Mouse (Mus musculus) yolk sac, embryonic 10.5 days (tissue): ENCODE measurements at regions not wholly inside any gene's neighbourhood (a gene's known extent, or its start where the extent isn't known, plus 50 kb on each side); places are given as distances from the start of the nearest gene placed in this dataset.
A peak's percentile ranks its signal among the peaks of the same experiment; 100 is the strongest.

Source experiments
- DNase-seq: peaks from one replicate; pipeline ENCODE4 v3.0.0-alpha.2; 2017; ENCODE audit warnings: low spot score

DNA sequence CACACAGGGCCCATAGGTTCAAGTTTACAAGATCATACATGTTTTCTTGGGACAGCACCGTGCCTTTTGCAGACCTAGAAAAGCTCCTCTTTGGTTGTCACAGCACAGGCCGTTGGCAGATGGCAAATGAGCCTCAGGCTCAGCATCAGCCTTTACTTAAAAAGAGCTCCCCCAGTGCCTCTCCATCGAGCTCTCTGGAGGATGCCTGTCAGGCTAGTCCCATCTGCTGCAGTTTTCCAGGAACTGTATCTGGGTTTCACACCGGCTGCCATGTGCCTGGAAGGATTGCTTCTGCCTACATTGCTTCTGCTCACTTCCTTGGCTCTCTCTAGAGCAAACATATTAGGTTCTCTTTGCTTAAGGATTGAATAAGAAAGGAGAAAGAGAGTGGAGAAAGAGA lies 695.1 kb upstream of the Kirrel3 start:
- no peak for DNase-seq

DNA sequence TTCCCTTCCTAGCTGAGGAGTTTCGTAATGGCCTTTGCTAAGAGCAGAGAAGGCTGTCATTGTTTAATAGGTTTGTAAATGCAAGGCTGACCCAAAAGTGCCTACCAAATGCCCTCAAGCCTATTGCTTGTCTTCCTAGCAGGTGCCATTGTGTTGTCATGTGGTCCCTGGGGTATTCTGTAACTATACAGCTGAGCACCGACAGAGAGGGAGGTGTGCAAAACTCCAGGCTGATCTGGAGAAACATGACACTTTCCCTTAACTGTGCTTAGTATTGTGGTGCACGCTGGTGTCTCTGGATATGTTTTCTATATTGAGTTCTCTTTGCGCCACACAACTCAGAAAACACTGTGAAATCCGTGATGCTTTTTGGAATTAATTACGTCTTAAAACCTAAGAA lies 685.4 kb upstream of the Kirrel3 start:
- DNase-seq, result no peak

DNA sequence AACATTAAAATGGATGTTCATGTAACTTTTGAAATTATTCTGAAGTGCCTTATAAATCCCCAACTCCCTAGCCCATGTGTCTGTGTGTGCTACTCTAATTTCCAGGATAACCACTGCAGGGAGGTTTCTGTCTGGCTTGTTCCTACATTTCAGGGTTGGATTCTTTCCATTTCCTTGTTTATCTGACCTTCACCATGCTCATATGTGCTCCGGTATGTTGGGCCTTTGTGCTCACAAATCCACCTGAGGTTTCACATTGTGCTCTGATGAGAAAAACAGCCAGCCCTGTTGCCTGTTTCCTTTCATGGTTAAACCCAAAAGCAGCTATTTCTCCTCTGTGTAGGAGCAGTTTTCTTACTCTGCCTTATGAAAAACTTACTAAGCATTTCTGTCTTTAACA lies 684.9 kb upstream of the Kirrel3 start:
- no peak for DNase-seq

DNA sequence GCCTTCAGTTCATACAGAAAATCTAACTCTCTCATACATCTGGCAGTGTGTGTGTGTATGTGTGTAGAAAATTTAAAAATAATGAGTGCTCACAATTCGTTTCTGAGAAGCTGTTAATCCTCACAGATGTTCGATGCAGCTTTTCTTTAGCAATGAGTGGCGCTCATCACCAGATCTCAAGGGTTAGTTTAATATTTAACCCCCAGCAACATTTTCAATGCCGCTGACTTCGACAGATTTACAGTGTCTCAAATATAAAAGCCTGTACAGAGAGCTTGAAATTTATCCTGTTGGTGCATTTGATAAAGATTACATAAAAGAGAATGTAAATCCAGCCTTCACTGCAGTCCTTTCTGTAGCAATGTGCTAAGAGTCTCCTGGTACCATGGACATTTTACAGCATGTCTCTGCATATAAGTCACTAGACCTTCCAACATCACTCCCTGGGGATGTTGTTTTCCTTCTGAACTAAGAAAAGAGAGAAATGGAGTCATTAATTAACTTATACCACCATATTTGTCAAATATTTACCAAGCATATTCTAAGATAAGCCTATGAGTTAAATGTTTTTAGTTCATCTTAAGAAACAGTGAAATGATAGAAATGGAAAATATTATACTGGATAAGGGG lies 670.8 kb upstream of the Kirrel3 start:
- DNase-seq, result no peak

DNA sequence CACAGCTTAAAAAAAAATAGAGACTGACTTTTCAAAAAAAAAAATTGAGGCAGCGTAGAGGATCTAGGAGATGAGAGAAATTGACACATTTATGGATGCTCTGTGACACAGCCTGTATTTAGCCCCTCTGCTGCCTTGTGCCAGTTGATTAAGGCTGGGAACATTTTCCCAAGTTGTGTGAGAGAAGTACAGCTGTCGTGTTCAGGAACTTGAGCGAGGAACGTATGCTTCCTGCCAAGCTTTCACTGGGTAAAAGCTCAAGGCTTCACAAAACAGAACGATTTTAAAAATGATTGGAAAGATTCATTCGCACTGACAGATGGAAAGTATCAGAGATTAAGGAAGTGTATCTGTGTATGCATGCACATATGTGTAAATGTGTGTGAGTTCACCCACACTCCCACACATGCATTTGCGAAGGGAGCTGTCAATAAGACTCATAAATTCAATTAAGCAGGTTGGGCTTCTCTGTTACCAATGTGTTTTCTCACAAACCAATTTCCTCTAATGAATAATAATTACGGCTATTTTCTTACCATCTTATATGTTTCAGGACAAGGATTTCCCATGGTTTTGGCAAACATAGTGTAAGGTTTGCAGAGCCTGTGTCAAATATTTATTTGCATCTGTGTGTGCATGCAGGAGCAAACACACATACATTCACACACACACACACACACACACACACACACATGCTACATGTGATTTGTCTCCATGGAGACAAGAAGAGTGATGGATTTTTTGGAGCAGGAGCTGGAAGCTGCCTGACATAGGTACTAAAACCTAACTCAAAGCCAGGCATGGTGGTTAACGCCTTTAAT lies 662.9 kb upstream of the Kirrel3 start:
- no peak for DNase-seq

DNA sequence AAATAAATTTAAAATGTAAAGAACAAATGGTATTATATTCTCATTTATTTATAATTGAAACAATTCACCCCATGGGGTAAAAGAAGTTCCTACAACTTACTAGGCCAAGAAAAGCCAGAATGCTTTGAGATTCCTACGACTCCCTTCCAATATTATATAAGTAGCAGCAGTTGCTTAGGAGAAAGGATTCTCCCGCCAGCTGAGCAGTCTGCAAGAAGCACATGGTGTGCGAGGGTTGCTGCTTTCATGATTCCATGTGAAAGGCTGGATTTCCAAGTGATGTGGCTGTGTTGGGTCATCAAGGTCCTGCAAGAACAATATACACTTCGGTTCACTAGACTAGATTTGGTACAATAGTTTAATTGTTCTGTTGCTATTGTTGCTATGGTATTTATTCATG lies 659.6 kb upstream of the Kirrel3 start:
- DNase-seq, result no peak

DNA sequence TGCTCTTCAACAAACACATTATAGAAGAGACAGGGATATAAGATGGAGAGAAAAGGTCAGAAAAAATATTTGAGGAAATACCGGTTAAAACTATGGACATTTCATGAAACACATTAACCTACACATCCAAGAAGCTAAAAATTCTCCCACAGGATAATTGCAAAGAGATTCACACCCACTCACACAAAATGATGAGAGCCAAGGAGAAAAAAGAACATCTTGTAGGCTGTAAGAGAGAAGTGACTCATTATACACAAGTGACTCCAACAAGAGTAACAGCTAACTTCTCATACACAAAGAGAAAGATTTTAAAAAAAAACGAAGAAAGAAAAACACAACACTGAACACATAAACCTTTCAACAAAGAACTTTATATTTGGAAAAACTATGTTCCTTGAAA lies 658.3 kb upstream of the Kirrel3 start:
- DNase-seq, result no peak

DNA sequence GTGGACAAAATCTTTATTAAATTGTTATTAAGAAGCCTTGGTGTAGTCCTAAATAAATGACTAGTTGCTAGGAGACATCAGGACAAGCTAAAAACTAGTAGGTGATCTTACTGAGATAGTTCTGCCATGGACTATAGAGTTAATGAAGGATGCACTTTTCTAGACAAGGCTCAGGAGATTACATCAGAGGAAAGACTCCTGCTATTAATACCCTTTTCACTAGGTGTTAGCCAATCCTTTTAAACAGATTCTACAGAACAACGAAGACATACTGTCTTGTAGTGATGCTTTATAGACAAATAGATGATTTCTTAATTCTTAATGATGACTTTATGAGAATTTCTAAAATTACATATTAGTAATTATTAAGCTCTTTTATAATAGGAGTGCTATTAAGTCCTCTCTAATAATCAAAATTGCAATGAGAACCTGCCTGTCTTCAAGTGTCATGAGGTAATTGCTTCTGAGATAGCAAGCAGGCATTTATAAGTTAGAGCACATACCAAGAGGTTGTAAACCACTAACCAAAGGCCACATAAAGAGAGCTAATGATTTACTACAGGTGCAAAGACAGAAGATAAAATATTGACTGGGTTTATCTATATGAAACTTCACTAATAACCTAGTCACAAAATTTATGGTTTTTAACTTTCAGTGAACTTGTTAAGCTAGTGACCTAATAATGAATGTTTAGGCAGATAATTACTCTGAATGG lies 647.9 kb upstream of the Kirrel3 start:
- DNase-seq, result no peak

DNA sequence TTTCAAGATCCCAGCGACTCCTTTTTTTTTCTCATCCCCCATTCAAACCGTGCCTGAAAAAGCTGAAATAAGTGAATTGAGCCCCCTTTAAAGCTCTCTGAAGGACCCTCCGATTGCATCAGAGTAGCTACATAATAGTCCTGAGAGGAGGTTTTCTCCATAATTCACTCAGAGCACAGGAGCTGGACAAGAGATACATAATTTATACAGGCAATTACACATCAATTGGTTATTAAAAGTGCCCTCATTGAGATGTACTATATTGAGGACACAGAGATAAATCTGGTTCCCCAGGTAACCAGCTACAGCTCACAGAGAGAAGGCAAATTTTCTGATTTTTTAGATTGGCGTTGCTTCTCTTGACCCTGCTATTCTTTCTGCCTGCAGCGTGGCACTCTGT lies 636.1 kb upstream of the Kirrel3 start:
- DNase-seq, result no peak

DNA sequence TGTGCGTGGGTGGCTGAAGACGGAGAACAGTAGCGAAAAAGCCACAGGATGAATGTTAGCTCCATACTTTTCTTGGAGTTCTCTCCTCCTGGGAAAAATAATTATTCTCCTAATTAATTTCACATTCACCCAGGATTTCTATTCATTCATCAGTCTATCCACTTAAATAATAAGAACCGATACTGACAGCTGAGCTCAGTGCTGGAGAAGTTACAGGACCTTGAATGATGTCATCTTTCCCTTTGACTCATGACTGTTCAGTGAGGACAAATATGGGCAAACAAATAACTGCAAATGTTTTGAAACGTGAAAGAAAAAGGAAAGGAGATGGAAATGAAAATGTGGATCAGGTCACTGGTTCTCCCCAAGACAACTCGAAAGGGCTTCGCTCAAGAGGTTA lies 635.7 kb upstream of the Kirrel3 start:
- DNase-seq, result no peak

DNA sequence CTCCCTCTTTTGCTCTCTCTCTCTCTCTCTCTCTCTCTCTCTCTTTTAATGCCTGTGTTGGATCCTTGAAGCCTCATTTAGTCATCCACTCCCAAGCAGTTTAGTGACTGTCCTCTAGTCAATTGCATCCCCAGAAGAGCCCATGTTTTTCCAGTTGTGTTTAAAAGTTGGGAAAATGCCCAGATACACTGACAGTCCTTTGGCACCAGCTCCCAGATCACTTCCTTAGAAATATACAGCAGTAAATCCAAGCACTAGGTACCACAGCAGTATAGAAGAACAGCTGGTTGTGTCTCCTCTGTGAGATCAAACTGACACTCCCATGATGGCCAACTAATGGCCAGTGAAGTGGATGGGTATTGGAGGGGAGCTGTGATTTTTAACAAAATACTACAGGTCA lies 634.7 kb upstream of the Kirrel3 start:
- DNase-seq, result no peak

DNA sequence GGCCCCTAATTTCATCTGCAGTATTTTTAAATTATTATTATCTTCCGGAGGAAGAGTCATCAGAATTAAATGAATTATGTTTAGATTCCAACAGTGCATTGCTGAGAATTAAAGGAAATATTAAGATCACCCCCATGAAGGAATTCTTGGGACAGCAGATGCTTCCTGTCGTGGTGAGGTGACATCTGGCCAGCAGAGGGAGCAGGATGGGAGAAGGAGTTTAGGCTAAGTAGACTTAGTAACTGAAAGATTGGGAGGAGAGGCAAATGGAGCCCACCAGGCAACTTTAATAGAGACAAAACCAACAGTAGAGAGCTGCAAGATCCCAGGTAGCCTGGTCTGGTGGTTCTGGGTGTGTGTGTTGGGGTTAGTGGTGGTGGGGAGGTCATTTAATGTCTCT lies 629.5 kb upstream of the Kirrel3 start:
- DNase-seq, result peak; percentile 2

DNA sequence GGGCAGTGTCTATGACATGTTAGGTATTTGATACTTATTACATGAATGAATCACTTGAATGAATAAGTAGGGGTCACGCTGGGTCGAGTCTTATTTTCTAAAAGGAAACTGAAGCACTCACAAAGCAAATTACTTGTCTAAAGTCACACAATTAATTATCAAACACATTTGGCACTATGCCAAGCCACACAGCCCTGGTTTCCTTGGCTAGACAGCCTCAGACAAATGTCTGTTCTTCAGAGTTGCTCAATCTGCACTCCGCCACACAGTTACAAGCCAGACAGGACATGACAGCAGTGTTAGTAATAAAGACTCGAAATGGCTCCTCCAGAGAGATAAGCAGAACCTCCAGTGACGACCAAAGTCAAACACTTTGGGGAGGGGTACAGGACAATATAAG lies 627.2 kb upstream of the Kirrel3 start:
- DNase-seq, result no peak

DNA sequence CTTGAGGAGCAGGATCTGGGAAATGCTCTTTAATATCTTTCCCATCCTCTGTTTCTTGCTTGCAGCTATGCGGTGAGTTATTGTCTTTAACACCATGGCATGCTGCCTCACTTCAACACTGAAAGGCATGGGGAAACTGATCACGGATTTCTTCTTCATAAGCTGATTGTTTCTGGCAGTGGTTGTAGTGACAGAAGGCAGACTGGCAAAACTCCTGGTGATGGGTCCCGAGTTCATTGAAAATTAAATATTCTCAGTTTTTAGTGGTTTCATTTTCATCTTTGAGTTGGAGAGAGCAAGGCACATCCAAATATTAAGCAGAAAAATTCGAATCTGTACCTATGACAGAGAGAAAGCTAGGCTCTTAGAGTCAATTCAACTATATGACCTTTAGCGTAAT lies 617.0 kb upstream of the Kirrel3 start:
- DNase-seq, result no peak

DNA sequence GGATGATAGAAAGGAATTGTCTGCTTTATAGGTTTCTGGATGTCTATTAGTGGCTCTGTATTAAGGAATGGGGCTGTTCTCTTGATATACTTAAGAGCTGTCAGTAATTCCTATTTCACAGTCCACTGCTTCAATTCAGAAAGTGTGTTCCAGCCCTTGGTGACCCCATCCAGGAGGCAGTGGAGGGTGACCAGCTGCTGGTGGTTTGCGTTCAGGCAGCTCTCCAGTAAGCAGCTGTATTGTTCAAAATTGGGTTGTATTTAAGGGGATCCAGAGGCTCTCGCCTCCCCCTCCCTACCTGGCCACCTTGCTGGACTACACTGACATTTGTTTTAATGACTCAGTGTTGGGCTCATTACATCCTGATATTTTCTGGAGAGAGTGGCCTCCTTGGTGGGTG lies 598.4 kb upstream of the Kirrel3 start:
- no peak for DNase-seq

DNA sequence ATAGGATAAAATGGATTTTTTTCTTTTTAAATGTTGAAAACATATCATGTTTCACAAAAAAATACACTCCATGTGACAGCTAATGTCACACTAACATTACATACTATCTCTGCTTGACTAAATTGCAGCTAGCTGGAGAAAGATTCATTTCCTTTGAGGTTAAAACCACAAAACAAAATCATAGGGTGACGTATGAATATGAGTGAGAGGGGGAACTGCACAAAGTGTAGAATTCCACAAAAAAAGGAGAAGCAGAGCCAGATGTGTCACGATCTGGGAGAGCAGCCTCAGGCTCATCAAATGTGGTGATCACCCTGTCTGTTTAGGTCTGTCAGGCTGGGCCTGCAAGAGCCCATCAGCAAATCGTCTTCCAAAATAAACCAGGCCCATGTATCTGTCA lies 593.7 kb upstream of the Kirrel3 start:
- no peak for DNase-seq

DNA sequence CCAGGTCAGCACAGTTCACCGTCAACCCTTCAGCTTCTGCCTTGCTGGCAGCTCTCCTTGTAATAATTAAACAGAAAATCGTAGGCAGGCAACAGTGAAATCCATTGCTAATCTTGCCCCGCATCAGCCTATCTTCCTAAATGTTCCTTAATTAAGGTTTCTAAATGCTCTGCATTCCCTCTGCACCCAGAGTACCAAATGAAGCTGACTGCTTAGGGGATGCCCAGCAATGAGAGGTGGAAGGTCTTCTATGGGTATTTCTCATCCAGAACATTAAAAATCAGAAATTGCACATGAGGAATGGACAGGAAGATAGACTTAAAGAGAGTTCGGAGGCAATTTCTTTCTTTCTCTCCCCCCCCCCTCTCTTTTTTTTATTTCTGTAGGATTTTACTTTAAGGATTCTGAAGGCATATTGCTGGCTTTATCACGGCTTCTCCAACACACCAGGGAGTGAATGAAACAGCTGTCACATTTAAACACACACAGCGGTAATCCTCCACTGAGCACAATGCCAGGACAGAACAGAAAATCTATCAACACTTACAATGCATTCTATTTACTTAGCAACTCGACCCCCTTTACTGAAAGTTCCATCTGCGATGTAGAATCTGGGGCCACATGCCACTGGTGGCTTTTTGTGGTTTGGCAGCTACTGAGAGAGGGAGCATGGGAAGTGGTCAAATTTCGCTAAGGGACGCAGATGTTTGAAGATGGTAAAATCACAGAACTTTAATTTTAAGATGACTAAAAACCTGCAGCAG lies 584.2 kb upstream of the Kirrel3 start:
- DNase-seq, result no peak

DNA sequence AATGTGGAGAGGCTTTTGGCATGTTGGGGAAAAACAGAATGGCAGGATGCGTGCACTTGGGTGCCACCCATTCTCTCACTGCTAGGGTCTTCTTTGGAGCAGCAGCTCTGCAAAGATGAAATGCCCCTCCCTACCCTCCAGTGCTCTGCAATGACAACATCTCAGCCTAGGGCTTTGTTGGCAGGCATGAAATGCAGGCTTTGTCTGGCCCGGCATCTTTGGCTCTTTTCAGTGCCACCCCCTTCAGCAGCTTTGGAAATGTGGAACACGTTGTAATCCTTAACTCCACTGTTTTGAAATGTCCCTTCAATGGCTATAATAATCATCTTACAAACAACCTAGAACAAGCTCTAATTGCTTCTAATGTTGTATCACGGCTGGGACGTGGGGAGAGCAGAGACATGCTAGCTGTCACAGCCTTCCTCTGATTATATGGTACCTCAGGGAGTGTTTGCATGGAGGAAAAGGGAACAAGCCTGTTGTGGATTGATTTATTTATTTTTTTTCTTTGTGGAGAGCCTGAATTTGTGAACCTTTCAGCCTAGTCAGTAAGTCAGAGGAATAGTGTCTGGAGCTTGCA lies 581.6 kb upstream of the Kirrel3 start:
- DNase-seq, result no peak

DNA sequence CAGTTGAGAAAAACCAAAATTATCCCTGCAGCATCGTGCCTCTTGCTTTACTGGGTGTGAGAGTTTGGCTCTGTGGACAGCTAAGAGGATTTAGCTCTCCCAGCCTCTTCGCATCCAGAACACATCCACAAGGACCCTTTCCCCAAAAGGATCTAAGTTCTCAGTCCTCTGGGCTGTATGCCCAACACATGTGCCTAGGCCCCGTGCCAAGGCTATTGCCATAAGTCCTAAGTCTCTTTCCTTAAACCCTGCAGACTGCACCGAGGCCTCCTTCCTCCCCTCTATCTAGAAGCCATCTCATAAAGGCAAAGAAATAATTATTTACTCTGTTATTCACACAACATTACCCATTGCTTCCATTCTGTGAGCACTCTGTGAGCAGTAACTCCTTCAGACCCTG lies 570.8 kb upstream of the Kirrel3 start:
- no peak for DNase-seq

DNA sequence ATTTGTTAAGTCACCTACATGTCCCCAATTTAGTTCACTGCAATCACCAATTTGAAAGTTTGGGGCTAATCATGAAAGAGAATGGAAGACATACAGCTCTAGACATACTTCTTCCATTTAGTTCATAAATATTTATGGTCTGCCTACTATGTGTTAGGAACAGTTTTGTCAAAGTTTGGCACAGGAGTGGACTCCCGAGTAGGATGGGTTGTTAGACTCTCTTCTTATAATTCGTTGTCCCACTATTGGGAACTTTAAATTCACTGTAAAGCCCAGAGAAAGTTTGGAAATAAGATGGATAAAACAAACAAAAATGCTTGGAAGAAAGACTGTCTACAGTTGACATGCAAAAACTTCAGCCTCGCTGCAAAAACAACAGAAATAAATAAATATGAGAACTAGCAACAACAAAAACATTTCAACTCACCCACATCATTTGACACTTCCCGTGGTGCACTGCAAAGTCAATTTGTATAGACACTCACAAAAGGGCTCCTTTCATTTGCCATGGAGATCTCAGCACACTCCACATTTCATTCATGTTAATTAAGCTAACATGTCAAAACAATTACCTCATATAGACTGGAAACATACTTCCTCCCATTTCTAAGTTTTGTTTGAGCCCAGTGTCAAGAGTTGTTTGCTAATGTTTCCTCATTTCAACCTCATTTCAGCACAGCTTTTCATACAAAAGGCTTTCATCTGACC lies 570.2 kb upstream of the Kirrel3 start:
- DNase-seq, result no peak

DNA sequence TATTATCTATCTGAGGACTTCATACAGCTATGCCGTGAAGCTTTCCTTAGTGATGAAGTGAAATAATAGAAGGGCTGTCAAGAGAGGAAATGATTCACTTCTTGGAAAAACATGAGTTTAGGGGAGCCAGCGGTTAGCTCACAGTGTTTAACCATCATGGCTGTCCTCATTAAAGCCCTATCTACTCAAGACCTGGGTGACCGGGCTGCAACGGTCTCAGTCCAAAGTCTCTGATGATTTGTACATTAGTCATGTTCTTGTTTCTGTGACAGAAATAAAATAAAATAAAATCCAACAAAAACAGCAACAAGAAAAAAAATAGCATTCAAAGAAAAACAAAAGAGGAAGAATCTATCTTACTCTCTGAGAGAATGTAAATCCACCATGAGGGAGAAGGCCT lies 555.4 kb upstream of the Kirrel3 start:
- DNase-seq, result no peak

DNA sequence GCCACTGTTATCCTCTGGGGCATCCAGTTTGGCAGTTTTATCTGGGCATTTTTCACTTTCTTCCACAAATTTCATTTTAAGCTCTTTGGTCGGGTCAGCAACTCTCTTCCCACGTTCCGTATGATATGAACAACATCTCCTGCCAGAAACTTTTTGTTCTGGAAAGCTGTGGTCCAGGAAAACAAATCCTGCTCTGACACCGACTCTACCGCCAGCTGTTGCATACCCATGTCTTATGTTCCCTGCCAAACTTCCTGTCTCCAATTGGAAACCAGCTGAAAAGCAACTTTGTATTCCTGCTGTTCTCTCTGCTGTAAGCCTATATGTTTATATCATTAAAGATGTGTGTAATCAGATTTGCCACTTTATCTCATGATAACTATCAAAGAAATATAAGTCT lies 551.6 kb upstream of the Kirrel3 start:
- no peak for DNase-seq
